Mouse (Mus musculus): ENCODE results near the gene L1td1.

DNA sequence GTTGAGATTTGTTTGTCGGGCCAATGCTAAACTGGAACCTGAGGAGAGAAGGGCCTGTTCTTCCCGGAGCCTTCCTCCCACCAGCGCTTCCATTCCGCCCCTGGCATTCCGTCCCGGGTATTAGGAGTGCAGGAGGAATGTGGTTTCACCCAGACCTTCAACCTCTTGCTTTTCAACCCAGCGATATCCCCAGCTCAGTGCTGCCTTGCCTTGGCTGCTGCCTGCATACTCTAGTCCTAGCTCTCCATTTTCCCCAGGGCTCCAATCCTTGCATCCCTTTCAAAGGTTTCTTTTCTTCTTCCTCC is 17.3 kb downstream of the L1td1 start:
- TF ChIP-seq CTCF (IDR thresholded peaks at IDR 0.05): no peak
- no peak for TF ChIP-seq EP300 (IDR thresholded peaks at IDR 0.05)

Measured in lung, postnatal 0 days (tissue).